Mouse (Mus musculus): ENCODE results near the gene Stx4a. TPM values are rescaled to one million over a fixed set of nuclear protein-coding genes. Genes with fewer than 3 reads are reported as not detected.
"Not testable (repeated sequence)": the region's sequence is repeated elsewhere in the genome, so short reads cannot be mapped to it uniquely, and the experiment has no call there.

Stx4a gene
- total and polyA plus RNA-seq, 3 experiments, result 68.4 to 79.3 (median 71.9) TPM

DNA sequence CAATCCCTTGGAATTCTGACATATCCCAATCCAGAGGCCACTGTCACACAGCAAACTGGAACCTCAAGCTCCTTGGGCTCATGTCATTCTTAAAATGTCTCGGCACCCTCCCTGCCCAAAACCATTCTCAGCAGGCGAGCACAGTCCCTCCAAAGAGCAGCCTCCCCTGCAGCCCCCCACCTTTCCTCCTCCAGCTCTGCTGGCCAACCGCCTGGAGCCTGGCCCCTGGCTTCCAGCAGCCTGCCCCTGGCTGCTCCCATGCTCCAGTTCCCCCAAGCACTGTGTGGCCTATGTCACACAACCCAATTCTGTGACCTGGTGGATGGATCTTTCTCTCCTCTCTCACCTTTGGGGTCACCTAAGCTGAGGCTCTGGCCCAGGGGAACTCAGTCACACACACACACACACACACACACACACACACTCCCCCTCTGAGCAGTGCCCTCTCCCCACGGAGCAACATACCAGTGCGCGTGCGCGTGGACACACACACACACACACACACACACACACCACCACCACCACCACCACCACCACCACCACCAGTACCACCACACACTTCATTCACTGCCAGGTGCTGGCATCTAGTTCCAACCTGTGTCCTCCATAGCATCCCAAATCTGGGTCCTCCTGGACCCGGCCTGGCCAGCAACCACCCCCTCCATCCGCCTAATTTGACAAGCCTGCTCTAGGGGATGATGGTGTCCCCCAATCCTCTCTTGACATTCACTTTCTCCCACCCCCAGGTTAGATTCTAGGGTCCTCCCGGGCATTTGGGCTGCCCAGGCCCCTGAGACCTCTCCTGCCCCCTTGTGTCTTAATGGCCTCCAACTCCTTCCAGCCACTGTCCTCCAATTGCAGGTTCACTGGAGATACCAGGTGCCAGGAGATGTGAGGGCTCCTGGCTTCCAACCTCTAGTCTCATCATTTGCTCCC is 590 bp upstream of the Stx4a start:
- DNase-seq, result no peak
- no peak overlapping the region for H3K9ac ChIP-seq (ENCODE audit: low read depth, low read length)
- intact Hi-C loops (cut with DNase I), result no loop called here
- H3K4me3 ChIP-seq, result peak overlapping the region; percentile 28; the same call in 1 of the 2 replicates
- H3K27ac ChIP-seq, result no peak overlapping the region
- no peaks in the 10 kb centered on the region for H3K36me3 ChIP-seq (ENCODE audit: control insufficient read depth, insufficient read depth, low read length)
- TF ChIP-seq POLR2A (IDR thresholded peaks at IDR 0.05; ENCODE audit: insufficient read depth, low read depth, low read length) (no peak), CTCF (IDR thresholded peaks at IDR 0.05) (0 out of 2 replicates have a peak, but pooled peaks have one; percentile 19)
- 84% methylated on average over 11 of the region's 11 CpGs for WGBS
- H3K27me3 ChIP-seq (ENCODE audit: control insufficient read depth, insufficient read depth, low read length), result no peaks in the 10 kb centered on the region
- no peaks in the 10 kb centered on the region for H3K79me2 ChIP-seq (replicated peaks; ENCODE audit: control insufficient read depth, insufficient read depth, low read length)
- H3K4me1 ChIP-seq (ENCODE audit: control insufficient read depth, insufficient read depth, low read length), result no peaks in the 10 kb centered on the region

DNA sequence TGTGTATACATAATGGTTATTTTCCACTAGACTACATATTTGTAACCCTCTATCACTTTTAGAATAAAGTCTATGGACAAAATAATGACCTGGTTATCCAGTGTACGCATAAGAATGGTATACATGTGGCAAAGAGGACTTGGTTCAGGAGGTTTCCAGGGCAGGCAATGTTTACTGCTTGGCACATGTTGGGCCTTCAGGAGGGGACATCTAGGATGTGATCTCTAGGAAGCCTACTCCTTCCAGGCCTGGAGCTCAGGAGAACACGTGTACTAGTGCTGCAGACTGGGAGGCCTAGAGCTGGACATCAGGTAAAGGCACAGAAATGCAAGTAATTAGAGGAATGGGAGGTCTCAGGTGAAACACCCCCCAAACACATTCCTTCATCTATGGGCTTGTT is 11.5 kb downstream of the Stx4a start:
- Histone ChIP-seq H3K27me3 (ENCODE audit: control insufficient read depth, insufficient read depth, low read length) (no peaks in the 10 kb centered on the region), H3K4me1 (ENCODE audit: control insufficient read depth, insufficient read depth, low read length) (no peaks in the 10 kb centered on the region), H3K36me3 (ENCODE audit: control insufficient read depth, insufficient read depth, low read length) (no peaks in the 10 kb centered on the region), H3K79me2 (replicated peaks; ENCODE audit: control insufficient read depth, insufficient read depth, low read length) (no peaks in the 10 kb centered on the region), H3K4me3 (no peak overlapping the region), H3K27ac (no peak overlapping the region), H3K9ac (ENCODE audit: low read depth, low read length) (no peak overlapping the region)
- WGBS, result 81% methylated on average over 2 of the region's 2 CpGs
- intact Hi-C loops (cut with DNase I), result no loop called here
- no peak for DNase-seq
- TF ChIP-seq EP300 (IDR thresholded peaks at IDR 0.05; ENCODE audit: insufficient read depth, low read depth, low read length), result no peak
- no peak for TF ChIP-seq CTCF (IDR thresholded peaks at IDR 0.05)
- TF ChIP-seq POLR2A (IDR thresholded peaks at IDR 0.05; ENCODE audit: insufficient read depth, low read depth, low read length), result no peak

DNA sequence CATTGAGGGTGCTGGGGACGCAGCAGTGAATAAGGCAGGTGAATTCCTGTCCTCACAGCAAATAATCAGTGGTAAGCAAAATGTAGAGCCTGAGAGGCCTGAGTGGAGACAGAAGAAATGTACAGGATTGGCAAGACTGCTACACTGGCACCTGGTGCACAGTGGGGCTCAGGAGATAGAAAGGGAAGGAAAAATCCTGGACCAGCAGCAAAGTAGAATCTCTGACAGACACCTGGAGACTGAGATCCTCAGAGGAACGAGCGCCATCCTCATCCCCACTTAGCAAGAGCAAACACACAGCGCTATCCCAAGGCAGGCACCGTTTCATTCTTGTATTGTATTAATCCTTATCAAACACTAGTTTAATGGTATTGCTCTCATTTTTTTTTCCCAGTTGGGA is 13.4 kb downstream of the Stx4a start:
- H3K4me3 ChIP-seq, result no peak overlapping the region
- H3K36me3 ChIP-seq (ENCODE audit: control insufficient read depth, insufficient read depth, low read length), result no peaks in the 10 kb centered on the region
- H3K27me3 ChIP-seq (ENCODE audit: control insufficient read depth, insufficient read depth, low read length), result no peaks in the 10 kb centered on the region
- intact Hi-C loops (cut with DNase I), result no loop called here
- no peak for DNase-seq
- peaks cover 2% of the 10 kb centered on the region; the same call in 1 of the 2 replicates for H3K4me1 ChIP-seq (ENCODE audit: control insufficient read depth, insufficient read depth, low read length)
- H3K9ac ChIP-seq (ENCODE audit: low read depth, low read length), result no peak overlapping the region
- TF ChIP-seq POLR2A (IDR thresholded peaks at IDR 0.05; ENCODE audit: insufficient read depth, low read depth, low read length), result no peak
- no peak for TF ChIP-seq CTCF (IDR thresholded peaks at IDR 0.05)
- no peak for TF ChIP-seq EP300 (IDR thresholded peaks at IDR 0.05; ENCODE audit: insufficient read depth, low read depth, low read length)
- H3K27ac ChIP-seq, result no peak overlapping the region
- WGBS, result 91% methylated on average over 5 of the region's 5 CpGs
- H3K79me2 ChIP-seq (replicated peaks; ENCODE audit: control insufficient read depth, insufficient read depth, low read length), result no peaks in the 10 kb centered on the region

DNA sequence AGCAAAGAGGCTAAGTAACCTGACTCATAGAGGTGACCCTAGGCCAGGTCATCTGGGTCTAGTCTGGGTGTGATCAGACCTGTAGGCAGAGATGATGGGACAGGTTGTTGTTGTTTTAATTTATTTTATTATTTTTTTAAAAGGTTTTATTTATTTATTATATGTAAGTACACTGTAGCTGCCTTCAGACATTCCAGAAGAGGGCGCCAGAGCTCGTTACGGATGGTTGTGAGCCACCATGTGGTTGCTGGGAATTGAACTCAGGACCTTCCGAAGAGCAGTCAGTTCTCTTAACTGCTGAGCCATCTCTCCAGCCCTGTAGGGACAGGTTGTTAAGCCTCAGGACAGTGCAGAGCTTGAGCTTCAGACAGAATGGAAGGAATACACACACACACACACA is 13.8 kb downstream of the Stx4a start:
- H3K36me3 ChIP-seq (ENCODE audit: control insufficient read depth, insufficient read depth, low read length); H3K27me3 ChIP-seq (ENCODE audit: control insufficient read depth, insufficient read depth, low read length); H3K27ac ChIP-seq; H3K4me1 ChIP-seq (ENCODE audit: control insufficient read depth, insufficient read depth, low read length); H3K79me2 ChIP-seq (replicated peaks; ENCODE audit: control insufficient read depth, insufficient read depth, low read length); DNase-seq; intact Hi-C loops (cut with DNase I); H3K9ac ChIP-seq (ENCODE audit: low read depth, low read length); H3K4me3 ChIP-seq: not testable (repeated sequence)
- peak; percentile 15; the same call in 1 of the 2 replicates for TF ChIP-seq CTCF (IDR thresholded peaks at IDR 0.05)
- 81% methylated on average over 4 of the region's 4 CpGs for WGBS

DNA sequence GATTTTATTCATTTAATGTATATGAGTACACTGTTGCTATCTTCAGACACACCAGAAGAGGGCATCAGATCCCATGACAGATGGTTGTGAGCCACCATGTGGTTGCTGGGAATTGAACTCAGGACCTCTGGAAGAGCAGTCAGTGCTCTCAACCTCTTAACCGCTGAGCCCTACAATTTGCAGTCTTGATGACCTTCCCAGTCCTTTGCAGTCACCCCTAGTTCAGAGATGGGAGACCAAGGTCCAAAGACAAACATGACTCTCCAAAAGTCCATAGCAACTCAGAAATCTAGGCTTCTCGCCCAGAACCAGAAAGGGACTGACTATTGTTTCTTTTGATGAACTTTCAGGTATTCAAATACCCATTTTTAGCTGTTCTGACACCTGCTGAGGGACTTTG is 15.9 kb downstream of the Stx4a start:
- H3K9ac ChIP-seq (ENCODE audit: low read depth, low read length); H3K4me3 ChIP-seq; DNase-seq; H3K79me2 ChIP-seq (replicated peaks; ENCODE audit: control insufficient read depth, insufficient read depth, low read length); H3K27me3 ChIP-seq (ENCODE audit: control insufficient read depth, insufficient read depth, low read length); H3K27ac ChIP-seq; H3K4me1 ChIP-seq (ENCODE audit: control insufficient read depth, insufficient read depth, low read length); H3K36me3 ChIP-seq (ENCODE audit: control insufficient read depth, insufficient read depth, low read length); intact Hi-C loops (cut with DNase I): not testable (repeated sequence)
- 90% methylated on average over 2 of the region's 2 CpGs for WGBS
- TF ChIP-seq CTCF (IDR thresholded peaks at IDR 0.05), result 0 out of 2 replicates have a peak, but pooled peaks have one; percentile 3

DNA sequence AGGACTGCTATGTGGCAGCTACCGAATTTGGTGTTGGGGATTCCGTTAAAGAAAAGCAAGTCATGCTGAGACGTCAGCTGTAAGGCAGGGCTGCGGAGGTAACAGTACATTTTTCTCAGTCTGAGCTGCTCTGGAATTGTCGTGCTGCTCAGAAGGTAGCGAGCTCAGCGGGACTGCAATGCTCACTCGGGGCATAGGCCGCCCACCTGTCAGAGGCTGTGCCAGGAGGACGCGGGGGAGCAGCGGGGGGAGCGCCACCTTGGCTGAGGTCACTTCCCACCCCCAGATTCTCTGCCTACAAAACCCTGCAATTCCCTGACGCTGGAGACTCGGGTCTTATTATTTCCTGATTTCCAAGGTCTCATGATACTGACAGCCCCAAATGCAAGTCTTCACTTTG is 16.8 kb downstream of the Stx4a start:
- Histone ChIP-seq H3K4me3 (peak overlapping the region; percentile 74), H3K27ac (peak overlapping the region; percentile 87), H3K36me3 (ENCODE audit: control insufficient read depth, insufficient read depth, low read length) (peaks cover 3% of the 10 kb centered on the region), H3K79me2 (replicated peaks; ENCODE audit: control insufficient read depth, insufficient read depth, low read length) (no peaks in the 10 kb centered on the region), H3K27me3 (ENCODE audit: control insufficient read depth, insufficient read depth, low read length) (no peaks in the 10 kb centered on the region), H3K9ac (ENCODE audit: low read depth, low read length) (peak overlapping the region; percentile 70), H3K4me1 (ENCODE audit: control insufficient read depth, insufficient read depth, low read length) (peaks cover 2% of the 10 kb centered on the region; the same call in 1 of the 2 replicates)
- peak in 1 of 2 experiments; percentile 65 for DNase-seq
- 4% methylated on average over 15 of the region's 15 CpGs for whole genome bisulfite sequencing
- TF ChIP-seq CTCF (IDR thresholded peaks at IDR 0.05), result no peak
- TF ChIP-seq EP300 (IDR thresholded peaks at IDR 0.05; ENCODE audit: insufficient read depth, low read depth, low read length), result no peak
- no peak for TF ChIP-seq POLR2A (IDR thresholded peaks at IDR 0.05; ENCODE audit: insufficient read depth, low read depth, low read length)
- intact Hi-C loops (cut with DNase I), result loop anchor here (1.0 kb wide), 1 partner anchor 41 kb away; the partner anchor contains the start of gene Hsd3b7
